Mouse (Mus musculus) cerebellum, adult 11-12 months (tissue): ENCODE results near the gene Ctnnb1.
"Not testable (repeated sequence)": the region's sequence is repeated elsewhere in the genome, so short reads cannot be mapped to it uniquely, and the experiment has no call there.

ENCODE experiments used
- DNase-seq: peaks from one replicate; pipeline ENCODE4 v3.0.0; 2022

Gene Ctnnb1

GRCm38 (mm10) chr9:120929081-120929480, at the start of gene Ctnnb1:
Gene Ctnnb1 (plus strand): TSS chr9:120929216.
- no peak for DNase-seq

GRCm38 (mm10) chr9:120880286-120880685, 48.7 kb upstream of the Ctnnb1 start:
- no peak for DNase-seq

GRCm38 (mm10) chr9:120881121-120881520, 47.9 kb upstream of the Ctnnb1 start:
- peak; percentile 58 for DNase-seq

GRCm38 (mm10) chr9:120881839-120882238, 47.2 kb upstream of the Ctnnb1 start:
- DNase-seq = no peak

GRCm38 (mm10) chr9:120884726-120885125, 44.3 kb upstream of the Ctnnb1 start:
- no peak for DNase-seq

GRCm38 (mm10) chr9:120887631-120888030, 41.4 kb upstream of the Ctnnb1 start:
- DNase-seq = no peak

- DNase-seq = no peak
These were observed 35.6 kb upstream of the Ctnnb1 start for GRCm38 (mm10) chr9:120893435-120893834.

GRCm38 (mm10) chr9:120893971-120894370, 35.0 kb upstream of the Ctnnb1 start:
- DNase-seq = no peak

- no peak for DNase-seq
These were observed 34.6 kb upstream of the Ctnnb1 start for GRCm38 (mm10) chr9:120894376-120894775.

GRCm38 (mm10) chr9:120896502-120896901, 32.5 kb upstream of the Ctnnb1 start:
- no peak for DNase-seq

GRCm38 (mm10) chr9:120897269-120897668, 31.7 kb upstream of the Ctnnb1 start:
- no peak for DNase-seq

- DNase-seq = no peak
These were observed 29.2 kb upstream of the Ctnnb1 start for GRCm38 (mm10) chr9:120899833-120900232.

- DNase-seq = no peak
These were observed 28.4 kb upstream of the Ctnnb1 start for GRCm38 (mm10) chr9:120900338-120901274.

- no peak for DNase-seq
These were observed 26.5 kb upstream of the Ctnnb1 start for GRCm38 (mm10) chr9:120902562-120902961.

GRCm38 (mm10) chr9:120908461-120908860, 20.6 kb upstream of the Ctnnb1 start:
- DNase-seq = no peak

- no peak for DNase-seq
These were observed 15.9 kb upstream of the Ctnnb1 start for GRCm38 (mm10) chr9:120913152-120913551.

GRCm38 (mm10) chr9:120914429-120914828, 14.6 kb upstream of the Ctnnb1 start:
- no peak for DNase-seq

GRCm38 (mm10) chr9:120914877-120915459, 14.0 kb upstream of the Ctnnb1 start:
- no peak for DNase-seq

GRCm38 (mm10) chr9:120917619-120918018, 11.4 kb upstream of the Ctnnb1 start:
- not testable (repeated sequence) for DNase-seq

- no peak for DNase-seq
These were observed 10.8 kb upstream of the Ctnnb1 start for GRCm38 (mm10) chr9:120918211-120918610.

- no peak for DNase-seq
These were observed 10.4 kb upstream of the Ctnnb1 start for GRCm38 (mm10) chr9:120918642-120919041.

GRCm38 (mm10) chr9:120919130-120919529, 9.9 kb upstream of the Ctnnb1 start:
- no peak for DNase-seq

- no peak for DNase-seq
These were observed 2.9 kb upstream of the Ctnnb1 start for GRCm38 (mm10) chr9:120926126-120926525.

GRCm38 (mm10) chr9:120926939-120927606, 1.9 kb upstream of the Ctnnb1 start:
- DNase-seq = no peak
